Mouse (Mus musculus): ENCODE results near the gene Syn2. TPM values are rescaled to one million over a fixed set of nuclear protein-coding genes. Genes with fewer than 3 reads are reported as not detected.

Syn2 gene
- total RNA-seq, 2 experiments from 2014 or later: 471 to 488 TPM

GRCm38 (mm10) chr6:115320927-115321714, 186.4 kb downstream of the Syn2 start:
- peak in 1 of 2 experiments; percentile 54 for DNase-seq (ENCODE audit: low spot score in 2 of 2)
- intact Hi-C loops (cut with DNase I): loop anchor here (1.0 to 2.0 kb wide), 2 partner anchors 35 to 40 kb away; partner anchors contain the start of gene Pparg

GRCm38 (mm10) chr6:115321883-115322351, 187.2 kb downstream of the Syn2 start:
- DNase-seq (ENCODE audit: low spot score in 2 of 2): peak; percentile 62 to 86
- intact Hi-C loops (cut with DNase I): loop anchor here (1.0 to 2.0 kb wide), 2 partner anchors 36 to 39 kb away; partner anchors contain the start of gene Pparg

DNA sequence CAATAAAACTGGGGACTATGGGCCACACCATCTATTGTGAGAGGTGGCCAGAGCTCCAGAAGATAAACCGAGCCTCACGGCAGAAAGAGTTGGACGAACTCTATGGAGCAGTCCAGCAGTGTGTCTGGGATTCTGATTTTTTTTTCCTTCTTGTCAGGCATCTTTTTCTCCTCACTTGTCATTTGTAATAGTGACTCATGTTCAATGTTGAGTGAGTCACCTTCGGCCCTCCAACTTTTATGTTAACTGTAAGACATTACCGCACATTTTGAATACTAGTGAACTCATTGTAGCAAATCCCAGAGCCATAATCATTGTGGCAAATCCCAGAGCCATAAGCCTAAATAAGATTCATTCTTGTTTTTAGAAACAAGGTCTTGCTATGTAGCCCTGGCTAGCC, 188.3 kb downstream of the Syn2 start:
- no peak for DNase-seq (ENCODE audit: low spot score in 2 of 2)
- intact Hi-C loops (cut with DNase I): no loop called here

- no peak for DNase-seq (ENCODE audit: low spot score in 2 of 2)
- intact Hi-C loops (cut with DNase I): no loop called here
These were observed 196.3 kb downstream of the Syn2 start for GRCm38 (mm10) chr6:115330964-115331363.

Small RNAs within 50 kb of the gene (microRNA-seq; reads per million reads assigned to microRNA genes)
- 0 reads per million in 2 experiments for gene Gm24767

Other genes starting within 250 kb of the Syn2 start
- gene Vgll4, start 164.9 kb upstream of the Syn2 start, total RNA-seq (2021): 10 to 100 TPM; 50.7 to 62.5 TPM
- gene Tamm41, start 97.0 kb upstream of the Syn2 start, total RNA-seq (2021): 10 to 100 TPM; 16.0 to 16.8 TPM
- gene Gm17482, start 92.4 kb downstream of the Syn2 start, total RNA-seq (2021): not detected
- gene Timp4, start 117.3 kb downstream of the Syn2 start, total RNA-seq (2021): 10 to 100 TPM; 16.2 to 21.2 TPM
- gene Pparg, start 226.0 kb downstream of the Syn2 start, total RNA-seq (2021): 1 to 10 TPM; 5.5 to 6.2 TPM

Data from left cerebral cortex, postnatal 25 days (tissue).